Mouse (Mus musculus): Measurements from ENCODE around the gene Klk1. TPM values are rescaled to one million over a fixed set of nuclear protein-coding genes. Genes with fewer than 3 reads are reported as not detected.
"Not testable (repeated sequence)": the region's sequence is repeated elsewhere in the genome, so short reads cannot be mapped to it uniquely, and the experiment has no call there.

The Klk1 gene
- polyA plus RNA-seq, 1 experiment from 2014 or later: not detected

GRCm38 (mm10) chr7:44246055-44246983 lies 21.2 kb downstream of the Klk1 start, which contains the start of the genes 1700028J19Rik and 2410002F23Rik:
TSS of gene 1700028J19Rik (minus strand) at chr7:44246695.
TSS of gene 2410002F23Rik (plus strand) at chr7:44246722.
- Histone ChIP-seq H3K36me3 (replicated peaks; ENCODE audit: control insufficient read depth, insufficient read depth, low read depth, low read length) (peaks cover 9% of the 10 kb centered on the region), H3K9ac (replicated peaks; ENCODE audit: low read length) (peak within 1 kb of the TSS; percentile 92), H3K27ac (replicated peaks; ENCODE audit: low read depth, low read length) (peak within 1 kb of the TSS; percentile 84), H3K4me2 (ENCODE audit: low read depth, low read length) (peak within 1 kb of the TSS; percentile 57), H3K4me1 (ENCODE audit: control insufficient read depth, insufficient read depth, low read length) (no peaks in the 10 kb centered on the region), H3K27me3 (ENCODE audit: control insufficient read depth, insufficient read depth, low read length) (no peaks in the 10 kb centered on the region), H3K9me3 (replicated peaks; ENCODE audit: control insufficient read depth, low read length) (no peaks in the 10 kb centered on the region), H3K4me3 (ENCODE audit: low read depth, low read length) (peak within 1 kb of the TSS; percentile 95)
- WGBS: under 1% methylated on average over 61 of the region's 62 CpGs
- ATAC-seq (replicated peaks; ENCODE audit: insufficient number of reproducible peaks, low FRiP score, low TSS enrichment, low read depth): peak; percentile 84
- DNase-seq (ENCODE audit: low spot score): peak; percentile 93

GRCm38 (mm10) chr7:44246984-44247470 lies 21.9 kb downstream of the Klk1 start:
- peak; percentile 63 for DNase-seq (ENCODE audit: low spot score)
- Histone ChIP-seq H3K27ac (replicated peaks; ENCODE audit: low read depth, low read length) (peak overlapping the region; percentile 84), H3K9ac (replicated peaks; ENCODE audit: low read length) (peak overlapping the region; percentile 92), H3K4me3 (ENCODE audit: low read depth, low read length) (peak overlapping the region; percentile 95), H3K4me1 (ENCODE audit: control insufficient read depth, insufficient read depth, low read length) (no peaks in the 10 kb centered on the region), H3K27me3 (ENCODE audit: control insufficient read depth, insufficient read depth, low read length) (no peaks in the 10 kb centered on the region), H3K9me3 (replicated peaks; ENCODE audit: control insufficient read depth, low read length) (no peaks in the 10 kb centered on the region), H3K4me2 (ENCODE audit: low read depth, low read length) (peak overlapping the region; percentile 54), H3K36me3 (replicated peaks; ENCODE audit: control insufficient read depth, insufficient read depth, low read depth, low read length) (peaks cover 9% of the 10 kb centered on the region)
- under 1% methylated on average over 23 of the region's 23 CpGs for WGBS
- ATAC-seq (replicated peaks; ENCODE audit: insufficient number of reproducible peaks, low FRiP score, low TSS enrichment, low read depth): peak; percentile 26

DNA sequence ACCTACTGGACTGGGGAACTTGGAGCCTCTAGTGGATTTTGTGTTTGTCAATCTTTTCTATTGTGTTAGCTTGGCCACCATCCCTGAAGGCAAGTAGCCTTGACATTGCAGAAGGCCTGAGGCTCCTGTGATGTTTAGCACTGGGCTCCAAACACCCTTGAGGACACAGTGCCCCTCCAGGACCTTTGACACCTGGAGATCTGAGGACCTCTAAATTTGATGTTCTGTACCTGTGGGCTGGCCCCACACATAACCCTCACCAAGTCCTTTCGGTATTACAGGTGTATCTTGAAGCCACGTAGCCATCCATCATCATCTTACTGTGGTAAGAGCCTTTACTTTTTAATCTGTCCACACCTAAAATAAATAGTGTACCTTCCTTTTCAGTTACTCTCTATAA lies 22.8 kb downstream of the Klk1 start:
- DNase-seq (ENCODE audit: low spot score) (no peak), ATAC-seq (replicated peaks; ENCODE audit: insufficient number of reproducible peaks, low FRiP score, low TSS enrichment, low read depth) (no peak)
- Histone ChIP-seq H3K27ac (replicated peaks; ENCODE audit: low read depth, low read length) (no peak overlapping the region), H3K4me1 (ENCODE audit: control insufficient read depth, insufficient read depth, low read length) (no peaks in the 10 kb centered on the region), H3K9ac (replicated peaks; ENCODE audit: low read length) (no peak overlapping the region), H3K27me3 (ENCODE audit: control insufficient read depth, insufficient read depth, low read length) (no peaks in the 10 kb centered on the region), H3K4me2 (ENCODE audit: low read depth, low read length) (peak overlapping the region; percentile 54), H3K36me3 (replicated peaks; ENCODE audit: control insufficient read depth, insufficient read depth, low read depth, low read length) (peaks cover 9% of the 10 kb centered on the region), H3K9me3 (replicated peaks; ENCODE audit: control insufficient read depth, low read length) (no peaks in the 10 kb centered on the region), H3K4me3 (ENCODE audit: low read depth, low read length) (peak overlapping the region; percentile 95)
- 91% methylated on average over 2 of the region's 2 CpGs for WGBS

DNA sequence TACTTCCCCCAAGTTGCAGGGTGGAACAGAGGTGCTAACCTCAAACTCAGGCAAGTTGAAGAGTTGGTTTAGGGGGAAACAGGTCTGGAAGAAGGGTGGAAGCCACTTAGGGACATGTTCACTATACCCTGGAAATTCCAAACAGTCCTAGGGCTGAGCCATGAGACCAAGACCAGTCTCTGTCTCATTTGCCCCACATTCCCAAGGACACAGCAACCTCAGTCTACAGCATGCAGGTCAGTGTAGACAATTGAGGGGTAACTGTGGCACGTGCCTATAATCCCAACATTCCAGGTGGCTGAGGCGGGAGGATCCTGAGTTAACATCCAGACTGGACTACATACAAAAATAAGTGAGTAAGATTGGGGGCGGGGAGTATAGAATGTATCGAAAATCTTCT lies 24.1 kb downstream of the Klk1 start:
- WGBS: 93% methylated on average over 4 of the region's 4 CpGs
- Histone ChIP-seq H3K4me2 (ENCODE audit: low read depth, low read length) (no peak overlapping the region), H3K4me3 (ENCODE audit: low read depth, low read length) (no peak overlapping the region)

GRCm38 (mm10) chr7:44250732-44251275 lies 25.6 kb downstream of the Klk1 start:
- 88% methylated on average over 17 of the region's 17 CpGs for WGBS
- ATAC-seq (replicated peaks; ENCODE audit: insufficient number of reproducible peaks, low FRiP score, low TSS enrichment, low read depth): not testable (repeated sequence)

More for the DNA sequence above, 24.1 kb downstream of the Klk1 start:
- no peaks in the 10 kb centered on the region for H3K27me3 ChIP-seq (ENCODE audit: control insufficient read depth, insufficient read depth, low read length)
- no peak overlapping the region for H3K27ac ChIP-seq (replicated peaks; ENCODE audit: low read depth, low read length)
- peaks cover 9% of the 10 kb centered on the region for H3K36me3 ChIP-seq (replicated peaks; ENCODE audit: control insufficient read depth, insufficient read depth, low read depth, low read length)
- no peaks in the 10 kb centered on the region for H3K4me1 ChIP-seq (ENCODE audit: control insufficient read depth, insufficient read depth, low read length)
- H3K9ac ChIP-seq (replicated peaks; ENCODE audit: low read length): no peak overlapping the region
- DNase-seq (ENCODE audit: low spot score) (no peak), ATAC-seq (replicated peaks; ENCODE audit: insufficient number of reproducible peaks, low FRiP score, low TSS enrichment, low read depth) (no peak)
- no peaks in the 10 kb centered on the region for H3K9me3 ChIP-seq (replicated peaks; ENCODE audit: control insufficient read depth, low read length)

GRCm38 (mm10) chr7:44253023-44253616 lies 28.0 kb downstream of the Klk1 start:
- Histone ChIP-seq H3K4me3 (ENCODE audit: low read depth, low read length) (no peak overlapping the region), H3K27ac (replicated peaks; ENCODE audit: low read depth, low read length) (no peak overlapping the region), H3K27me3 (ENCODE audit: control insufficient read depth, insufficient read depth, low read length) (no peaks in the 10 kb centered on the region), H3K36me3 (replicated peaks; ENCODE audit: control insufficient read depth, insufficient read depth, low read depth, low read length) (peaks cover 9% of the 10 kb centered on the region), H3K9me3 (replicated peaks; ENCODE audit: control insufficient read depth, low read length) (no peaks in the 10 kb centered on the region), H3K4me2 (ENCODE audit: low read depth, low read length) (no peak overlapping the region), H3K9ac (replicated peaks; ENCODE audit: low read length) (no peak overlapping the region), H3K4me1 (ENCODE audit: control insufficient read depth, insufficient read depth, low read length) (no peaks in the 10 kb centered on the region)
- DNase-seq (ENCODE audit: low spot score): no peak
- no peak for ATAC-seq (replicated peaks; ENCODE audit: insufficient number of reproducible peaks, low FRiP score, low TSS enrichment, low read depth)
- 69% methylated on average over 15 of the region's 15 CpGs for WGBS

More at GRCm38 (mm10) chr7:44250732-44251275, 25.6 kb downstream of the Klk1 start:
- not testable (repeated sequence) for H3K27me3 ChIP-seq (ENCODE audit: control insufficient read depth, insufficient read depth, low read length); H3K4me1 ChIP-seq (ENCODE audit: control insufficient read depth, insufficient read depth, low read length); H3K4me3 ChIP-seq (ENCODE audit: low read depth, low read length); H3K9ac ChIP-seq (replicated peaks; ENCODE audit: low read length); H3K36me3 ChIP-seq (replicated peaks; ENCODE audit: control insufficient read depth, insufficient read depth, low read depth, low read length); DNase-seq (ENCODE audit: low spot score); H3K9me3 ChIP-seq (replicated peaks; ENCODE audit: control insufficient read depth, low read length); H3K4me2 ChIP-seq (ENCODE audit: low read depth, low read length); H3K27ac ChIP-seq (replicated peaks; ENCODE audit: low read depth, low read length)

DNA sequence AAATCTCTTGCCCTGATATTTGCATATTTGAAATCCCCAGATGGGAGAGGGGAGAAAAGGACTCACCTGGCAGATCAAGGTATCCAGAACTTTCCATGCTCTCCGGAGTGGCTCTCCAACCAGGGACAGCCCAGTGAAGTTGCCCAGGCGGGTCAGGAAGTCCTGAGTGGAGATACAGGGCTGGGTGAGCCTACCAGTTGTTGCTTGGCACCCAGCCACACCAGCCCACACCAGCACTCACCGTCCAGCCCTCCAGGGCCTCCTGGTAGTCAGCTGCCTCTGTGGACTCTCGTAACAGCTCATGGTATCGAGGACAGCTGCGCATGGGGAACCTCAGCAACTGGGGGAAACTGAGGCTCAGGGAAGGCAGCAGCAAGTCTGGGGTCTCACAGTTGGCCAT lies 29.8 kb downstream of the Klk1 start:
- H3K27ac ChIP-seq (replicated peaks; ENCODE audit: low read depth, low read length): no peak overlapping the region
- no peak for DNase-seq (ENCODE audit: low spot score)
- no peak overlapping the region for H3K4me2 ChIP-seq (ENCODE audit: low read depth, low read length)
- ATAC-seq (replicated peaks; ENCODE audit: insufficient number of reproducible peaks, low FRiP score, low TSS enrichment, low read depth): no peak
- no peaks in the 10 kb centered on the region for H3K9me3 ChIP-seq (replicated peaks; ENCODE audit: control insufficient read depth, low read length)
- no peaks in the 10 kb centered on the region for H3K4me1 ChIP-seq (ENCODE audit: control insufficient read depth, insufficient read depth, low read length)
- H3K4me3 ChIP-seq (ENCODE audit: low read depth, low read length): no peak overlapping the region
- H3K27me3 ChIP-seq (ENCODE audit: control insufficient read depth, insufficient read depth, low read length): no peaks in the 10 kb centered on the region
- H3K36me3 ChIP-seq (replicated peaks; ENCODE audit: control insufficient read depth, insufficient read depth, low read depth, low read length): peaks cover 5% of the 10 kb centered on the region
- WGBS: 87% methylated on average over 6 of the region's 6 CpGs
- no peak overlapping the region; the same call in 1 of the 2 replicates for H3K9ac ChIP-seq (replicated peaks; ENCODE audit: low read length)

Measured in embryonic facial prominence, embryonic 11.5 days (tissue).